Mouse (Mus musculus) urinary bladder, postnatal 4 days (tissue): Measurements from ENCODE around the gene Crtc3.

ENCODE experiments used
- DNase-seq, 2 experiments: peaks; one replicate each; pipeline ENCODE4 v3.0.0; 2021 to 2022; ENCODE audit warnings: low spot score in 2 of 2

Gene Crtc3

DNA sequence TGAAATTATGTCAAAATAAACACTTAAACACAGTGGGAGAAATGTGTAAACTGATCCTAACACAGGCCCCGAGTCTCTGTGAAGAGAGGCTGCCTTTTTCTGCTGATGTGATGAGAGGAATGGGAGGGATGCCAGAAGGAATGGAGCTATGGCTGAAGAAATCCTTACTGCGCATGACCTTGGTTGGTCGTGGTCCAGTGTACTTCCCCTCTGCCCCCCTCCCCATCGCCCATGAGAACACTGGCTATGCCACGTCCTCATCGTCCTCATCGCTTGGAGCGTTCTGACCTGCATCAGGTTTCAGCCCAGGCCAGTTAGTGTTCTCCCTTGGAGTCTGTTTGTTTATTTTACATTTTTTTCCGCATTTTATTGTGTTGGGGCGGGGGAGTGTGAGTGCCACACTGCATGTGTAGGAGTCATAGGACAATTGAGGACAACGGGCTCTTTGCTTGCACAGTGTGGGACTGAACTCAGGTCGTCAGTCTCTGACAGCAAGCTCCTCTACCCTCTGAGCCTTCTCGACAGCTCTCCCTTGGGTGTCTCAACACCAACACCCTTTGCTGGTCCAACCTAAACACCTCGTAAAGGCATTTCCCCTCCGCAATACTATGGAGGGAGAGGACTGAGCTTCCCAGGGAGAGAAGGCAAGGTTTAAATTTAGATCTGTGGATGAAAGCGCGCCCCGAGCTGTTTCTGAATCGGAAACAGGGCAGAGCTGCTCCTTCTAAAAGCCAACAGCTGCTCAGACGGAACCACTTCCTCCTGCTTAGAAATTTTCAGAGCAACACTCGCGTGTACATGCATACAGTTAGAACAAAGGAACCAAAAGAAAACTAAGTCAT is 134.3 kb downstream of the Crtc3 start:
- peak in 1 of 2 experiments; percentile 32 for DNase-seq

DNA sequence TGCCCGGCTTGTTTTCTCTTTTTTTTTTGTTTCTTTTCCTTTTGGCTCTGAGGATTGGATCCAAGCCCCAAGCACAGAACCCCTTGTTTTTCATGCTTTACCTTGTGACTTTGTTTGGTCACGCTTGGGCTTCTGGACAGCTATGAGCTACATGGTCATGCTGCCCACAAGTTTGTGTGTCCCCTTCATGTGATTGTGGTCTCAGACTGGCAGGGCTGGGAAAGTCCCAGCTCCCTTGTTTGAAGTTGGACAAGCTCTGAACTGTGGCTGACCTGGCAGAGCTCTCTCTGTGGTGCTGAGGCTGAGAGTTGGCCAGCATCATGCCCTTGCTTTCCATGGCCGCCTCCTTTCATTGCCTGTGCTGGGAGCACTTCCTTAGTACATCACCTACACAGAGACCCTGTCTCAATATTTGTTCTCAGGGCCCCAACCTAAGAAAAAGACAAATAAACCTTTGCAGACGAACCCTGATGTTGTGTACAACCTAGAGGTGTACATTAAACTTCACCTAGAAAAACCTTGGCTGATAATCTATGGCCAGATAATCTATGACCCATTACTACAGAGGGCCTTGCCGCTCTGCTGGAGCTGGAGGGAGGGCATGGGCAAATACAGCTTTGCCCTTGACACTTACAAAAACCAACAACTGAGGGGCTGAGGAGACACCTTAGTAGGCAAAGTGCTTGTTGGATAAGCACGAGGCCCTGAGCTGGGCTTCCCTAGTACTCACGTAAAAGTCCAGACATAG is 140.0 kb downstream of the Crtc3 start:
- DNase-seq: no peak

DNA sequence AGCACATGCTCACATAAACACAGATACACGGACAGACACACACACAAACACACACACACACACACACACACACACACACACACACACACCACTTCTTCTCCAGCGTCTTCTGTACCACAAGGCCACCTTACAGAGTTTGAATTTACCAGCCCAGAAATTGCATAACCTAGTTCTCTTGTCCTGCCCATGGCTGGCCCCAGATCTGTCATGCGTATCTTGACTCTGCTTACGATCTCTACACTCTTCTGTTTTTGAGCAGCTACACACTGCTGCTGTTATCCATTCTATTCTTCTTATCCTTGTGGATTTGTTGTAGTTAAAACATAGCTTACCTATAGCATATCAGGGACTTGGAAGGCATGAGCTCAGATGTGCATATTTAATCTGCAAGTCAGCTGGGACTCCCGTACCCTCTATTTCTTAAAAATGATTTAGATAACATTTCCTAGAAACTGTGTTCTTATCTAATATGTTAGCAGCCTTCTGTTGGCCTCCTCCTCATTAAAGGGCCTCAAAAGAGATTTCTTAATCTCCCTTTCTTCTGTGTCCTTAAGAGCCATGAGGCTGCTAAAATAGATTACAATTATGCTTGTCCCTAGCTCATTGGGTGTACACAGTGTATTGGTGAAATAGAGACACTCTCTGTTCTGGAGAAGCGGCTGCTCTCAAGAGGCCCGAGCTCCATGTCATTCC is 146.4 kb downstream of the Crtc3 start:
- DNase-seq: no peak

DNA sequence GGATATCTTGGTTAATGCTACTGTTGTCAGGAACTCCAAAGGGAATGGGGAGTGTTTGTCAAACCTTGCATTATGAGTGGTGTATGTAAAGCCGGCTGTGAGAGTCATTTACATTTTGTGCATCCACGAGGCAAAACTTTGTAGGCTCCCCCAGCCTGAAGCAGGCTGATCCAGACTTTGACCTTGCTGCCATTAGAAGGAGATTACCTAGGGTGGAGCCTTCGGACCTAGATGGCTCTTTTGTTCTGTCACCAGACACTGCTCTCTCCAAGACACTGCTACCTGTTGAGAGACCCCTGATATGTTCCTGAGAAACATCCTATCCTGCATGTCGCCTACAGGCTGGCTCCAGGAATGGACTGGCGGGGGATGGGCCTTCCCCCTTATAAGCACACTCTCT is 149.1 kb downstream of the Crtc3 start:
- DNase-seq: no peak
